Mouse (Mus musculus) E14TG2a.4 (cell line): ENCODE data around the gene Vps18.

ENCODE experiments used
- CTCF ChIP-seq: conservative IDR thresholded peaks from 2 replicates; pipeline ENCODE4 v1.5.1; 2014; ENCODE audit warnings: low read length
- NANOG ChIP-seq: IDR thresholded peaks from 2 replicates; pipeline ENCODE4 v1.6.1; 2014; ENCODE audit warnings: borderline replicate concordance, low read length, mixed read lengths
- POU5F1 ChIP-seq: IDR thresholded peaks from 2 replicates; pipeline ENCODE4 v1.6.1; 2014; ENCODE audit warnings: low read length, borderline replicate concordance

- no peak for TF ChIP-seq CTCF
- no peak for TF ChIP-seq NANOG
- TF ChIP-seq POU5F1: no peak
Measured at GRCm38 (mm10) chr2:119287372-119287771, 1.2 kb upstream of the Vps18 start.
